Mouse (Mus musculus): ENCODE data around the gene Hspe1. TPM values are rescaled to one million over a fixed set of nuclear protein-coding genes. Genes with fewer than 3 reads are reported as not detected.
"Not testable (repeated sequence)": the region's sequence is repeated elsewhere in the genome, so short reads cannot be mapped to it uniquely, and the experiment has no call there.

Gene Hspe1
- polyA plus RNA-seq, 1 experiment, result 170 TPM

- no peak for DNase-seq (ENCODE audit: low spot score)
Observed at GRCm38 (mm10) chr1:55085781-55086366, 2.1 kb upstream of the Hspe1 start.

- no peak for DNase-seq (ENCODE audit: low spot score)
Observed at GRCm38 (mm10) chr1:55086868-55087400, 998 bp upstream of the Hspe1 start.

DNA sequence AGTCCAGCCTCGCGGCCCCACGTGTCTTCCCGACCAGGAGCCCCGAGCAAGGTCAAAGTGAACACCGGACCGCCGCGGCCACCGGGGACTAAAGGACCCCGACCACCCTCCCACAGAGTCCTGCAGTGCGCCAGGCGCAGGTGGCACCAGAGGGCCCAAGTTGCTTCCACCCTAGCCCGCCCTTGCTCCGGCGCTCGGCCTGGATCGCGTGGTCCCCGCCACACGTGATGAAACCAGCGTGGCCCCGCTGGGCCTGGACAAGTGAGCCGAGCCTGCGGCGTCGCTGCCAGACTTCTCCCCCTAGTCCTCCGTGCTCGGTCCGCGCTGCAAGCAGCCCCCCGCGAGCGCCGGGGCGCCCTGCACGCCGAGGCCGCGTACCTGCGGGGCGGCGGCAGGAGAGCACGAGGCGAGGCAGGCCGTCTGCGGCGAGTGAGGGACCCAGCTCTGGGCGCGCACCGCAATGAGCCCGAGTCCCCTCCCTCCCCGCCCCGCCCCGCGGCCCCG is 479 bp upstream of the Hspe1 start:
- DNase-seq (ENCODE audit: low spot score), result no peak

DNA sequence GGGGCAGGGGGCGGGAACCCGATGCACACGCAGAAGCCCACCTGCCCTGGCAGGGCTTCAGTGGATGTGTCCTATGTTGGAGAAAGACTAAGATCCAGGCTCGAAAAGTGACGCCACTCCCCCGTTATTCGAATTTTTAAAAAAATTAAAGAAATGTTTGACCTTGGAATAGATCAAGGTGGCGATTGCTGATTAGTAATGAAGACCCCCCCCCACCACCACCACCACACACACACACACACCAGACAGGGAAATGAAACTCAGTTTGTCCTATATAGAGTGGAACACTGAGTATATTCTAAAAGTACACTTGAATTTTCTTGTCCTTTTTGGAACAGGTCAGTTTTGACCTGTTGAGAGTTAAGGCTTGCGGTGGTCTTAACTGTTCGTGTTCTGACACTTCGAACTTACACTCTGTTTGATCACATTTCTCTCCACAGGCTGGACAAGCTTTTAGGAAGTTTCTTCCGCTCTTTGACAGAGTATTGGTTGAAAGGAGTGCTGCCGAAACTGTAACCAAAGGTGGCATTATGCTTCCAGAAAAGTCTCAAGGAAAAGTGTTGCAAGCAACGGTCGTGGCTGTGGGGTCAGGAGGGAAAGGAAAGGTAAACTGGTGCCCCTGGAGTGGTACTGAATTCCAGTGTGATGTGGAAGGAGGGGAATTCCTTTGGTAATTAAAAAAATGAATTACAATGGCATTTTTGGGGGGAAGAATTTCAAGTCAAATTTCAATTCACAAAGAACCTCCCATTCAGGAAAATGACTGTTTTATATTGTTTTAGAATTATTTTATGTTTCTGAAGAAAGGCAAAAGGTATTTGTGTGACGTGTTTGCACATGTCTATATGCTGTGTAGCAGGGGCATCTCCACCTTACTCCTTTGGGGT is 922 bp downstream of the Hspe1 start:
- DNase-seq (ENCODE audit: low spot score), result no peak

DNA sequence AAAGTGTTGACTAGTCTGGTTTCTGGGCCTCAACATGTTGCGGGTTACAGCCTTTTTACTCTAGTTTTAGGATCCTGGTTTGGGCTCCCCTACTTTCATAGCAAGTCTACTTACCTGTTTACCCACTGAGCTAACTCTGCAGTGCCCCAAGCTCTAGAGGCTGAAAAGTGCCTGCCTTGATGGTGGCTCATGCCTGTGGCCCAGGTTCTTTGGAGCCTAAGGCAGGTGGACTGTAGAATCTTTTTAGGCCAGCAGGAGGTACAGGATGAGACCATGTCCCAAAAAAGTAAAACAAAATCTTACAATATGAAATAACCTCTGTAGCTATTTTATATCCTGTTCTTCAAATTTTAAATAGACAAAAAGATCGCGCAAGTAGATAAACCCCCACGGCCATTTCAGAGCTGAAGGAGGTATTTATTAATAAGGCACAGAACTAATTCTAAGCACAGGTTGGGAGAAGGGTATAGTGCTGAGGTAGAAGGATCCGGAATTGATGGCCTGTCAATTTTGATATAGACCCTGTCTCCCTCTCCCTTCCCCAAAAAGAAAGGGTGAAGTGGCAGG is 1.6 kb downstream of the Hspe1 start:
- DNase-seq (ENCODE audit: low spot score), result no peak

GRCm38 (mm10) chr1:55092056-55092455 is 4.1 kb downstream of the Hspe1 start:
- no peak for DNase-seq (ENCODE audit: low spot score)

GRCm38 (mm10) chr1:55092469-55092868 is 4.5 kb downstream of the Hspe1 start:
- no peak for DNase-seq (ENCODE audit: low spot score)

GRCm38 (mm10) chr1:55106919-55107585 is 19.1 kb downstream of the Hspe1 start:
- no peak for DNase-seq (ENCODE audit: low spot score)

GRCm38 (mm10) chr1:55107644-55108043 is 19.7 kb downstream of the Hspe1 start:
- no peak for DNase-seq (ENCODE audit: low spot score)

DNA sequence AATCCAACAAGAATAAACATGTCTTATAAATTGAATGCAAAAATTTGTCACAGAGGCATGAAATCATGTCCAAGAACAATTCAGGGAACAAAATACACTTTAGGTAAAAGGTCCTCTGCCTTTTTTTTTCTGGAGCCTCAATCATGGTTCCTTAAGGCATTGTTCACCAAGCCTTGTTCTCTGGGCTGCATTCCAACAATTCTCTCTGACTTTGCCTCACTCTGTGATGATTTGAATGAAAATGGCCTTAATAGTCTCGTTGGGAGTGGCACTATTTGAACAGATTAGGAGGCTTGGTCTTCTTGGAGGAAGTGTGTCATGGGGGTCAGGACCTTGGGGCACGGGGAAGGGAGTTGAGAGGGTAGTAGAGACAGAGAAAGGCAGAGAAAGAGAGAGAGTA is 20.5 kb downstream of the Hspe1 start:
- DNase-seq (ENCODE audit: low spot score), result no peak

- DNase-seq (ENCODE audit: low spot score), result no peak
Observed at GRCm38 (mm10) chr1:55109066-55109766, 21.3 kb downstream of the Hspe1 start.

DNA sequence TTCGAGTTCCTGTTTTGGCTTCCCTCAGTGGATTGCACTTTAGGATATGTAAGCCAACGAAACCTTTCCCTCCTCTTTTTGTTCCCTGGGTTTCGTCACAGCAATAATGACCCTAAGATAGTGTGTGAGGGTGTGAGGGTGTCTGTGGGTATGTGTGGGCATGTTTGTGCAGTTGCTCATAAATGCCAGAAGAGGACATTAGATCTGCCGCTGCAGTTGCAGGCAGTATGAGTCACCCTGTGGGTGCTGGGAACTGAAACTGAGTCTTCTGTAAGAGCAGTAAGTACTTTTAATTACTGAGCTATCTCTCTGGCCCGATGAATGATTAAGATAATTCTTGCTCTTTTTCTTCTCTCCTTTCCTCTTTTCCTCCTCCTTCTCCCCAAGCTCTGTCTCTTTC is 35.1 kb downstream of the Hspe1 start:
- no peak for DNase-seq (ENCODE audit: low spot score)

DNA sequence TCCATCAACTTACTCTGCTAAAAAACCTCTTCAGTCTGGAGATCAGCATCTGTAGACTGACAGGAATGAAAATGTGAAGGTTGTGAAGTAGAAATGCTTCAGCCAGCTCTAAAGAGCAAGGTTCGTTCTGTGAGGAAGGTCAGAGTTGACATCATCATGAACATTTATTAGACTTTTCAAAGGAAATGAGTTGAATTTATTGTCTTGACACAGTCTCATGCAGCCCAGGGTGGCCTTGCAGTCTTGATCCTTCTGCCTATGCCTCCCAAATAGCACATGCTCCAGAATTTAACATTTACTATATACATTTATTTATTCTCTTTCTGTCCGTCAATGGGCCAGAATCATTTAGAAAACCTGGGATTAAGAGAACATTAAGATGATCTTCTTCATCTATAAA is 35.6 kb downstream of the Hspe1 start:
- no peak for DNase-seq (ENCODE audit: low spot score)

DNA sequence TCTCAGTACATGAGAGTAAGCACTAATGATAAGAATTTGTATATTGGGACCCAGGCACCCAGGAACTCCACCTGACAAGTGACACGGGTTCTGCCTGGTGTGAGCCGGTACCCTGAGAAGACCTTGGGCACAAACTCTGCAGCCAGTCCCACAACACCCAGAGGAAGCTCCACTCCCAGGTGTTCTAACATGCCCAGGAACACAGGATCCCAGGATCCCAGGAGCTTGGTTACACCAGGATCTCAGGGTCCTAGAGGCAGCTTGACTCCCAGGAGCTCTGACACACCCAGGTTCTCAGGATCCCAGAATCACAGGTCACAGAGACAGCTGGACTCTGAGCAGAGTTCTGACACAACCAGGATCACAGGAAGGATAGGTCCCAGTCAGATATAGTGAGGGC is 36.2 kb downstream of the Hspe1 start:
- DNase-seq (ENCODE audit: low spot score), result not testable (repeated sequence)

DNA sequence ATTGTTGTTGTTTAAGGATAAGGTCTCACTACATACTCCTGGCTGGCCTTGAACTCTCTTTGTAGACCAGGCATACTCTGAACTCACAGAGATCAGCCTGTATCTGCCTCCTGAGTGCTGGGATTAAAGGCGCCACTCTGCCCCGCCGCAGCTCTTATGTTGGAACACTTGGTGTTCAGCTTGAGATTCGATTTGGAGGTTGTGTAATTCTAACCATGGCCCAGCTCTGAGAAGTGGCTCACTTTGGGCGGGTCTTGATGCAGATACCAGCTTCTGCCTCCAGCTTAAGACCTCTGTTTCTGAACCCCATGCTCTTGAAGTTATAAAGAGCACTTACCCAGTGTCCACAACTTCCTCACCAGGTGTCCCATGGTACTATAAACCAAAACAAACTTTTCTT is 41.8 kb downstream of the Hspe1 start:
- no peak for DNase-seq (ENCODE audit: low spot score)

DNA sequence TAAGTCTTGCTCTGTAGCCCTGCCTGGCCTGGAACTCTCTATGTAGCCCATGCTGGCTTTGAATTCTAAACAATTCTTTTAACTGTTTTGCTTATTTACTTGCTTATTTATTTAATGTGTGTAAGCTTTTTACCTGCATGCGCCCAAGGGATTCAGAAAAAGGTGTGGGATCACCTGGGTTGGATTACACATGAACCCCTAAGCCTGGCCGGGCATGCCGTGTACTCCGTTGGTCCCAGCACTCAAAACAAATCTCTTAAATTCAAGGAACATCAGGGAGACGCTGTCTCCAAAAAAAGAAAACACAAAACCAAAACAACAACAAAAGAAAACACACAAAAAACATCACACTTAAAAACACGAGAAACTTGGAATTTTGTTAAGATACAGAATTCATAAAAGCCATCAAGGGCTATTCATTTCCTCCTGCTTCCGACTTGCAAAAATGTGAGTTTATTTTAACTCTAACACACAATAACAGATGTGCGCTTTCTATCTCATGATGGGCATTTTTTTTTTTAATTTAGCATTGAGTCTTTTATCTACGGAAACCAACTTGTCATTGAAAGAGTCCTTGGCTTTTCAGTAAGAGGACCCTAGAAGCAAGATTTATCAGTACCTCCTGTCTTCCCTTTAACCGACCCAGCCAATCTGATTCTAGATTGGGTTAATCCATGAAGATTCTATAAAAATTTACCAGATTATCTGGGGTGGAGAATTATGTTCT is 42.4 kb downstream of the Hspe1 start:
- DNase-seq (ENCODE audit: low spot score), result no peak

DNA sequence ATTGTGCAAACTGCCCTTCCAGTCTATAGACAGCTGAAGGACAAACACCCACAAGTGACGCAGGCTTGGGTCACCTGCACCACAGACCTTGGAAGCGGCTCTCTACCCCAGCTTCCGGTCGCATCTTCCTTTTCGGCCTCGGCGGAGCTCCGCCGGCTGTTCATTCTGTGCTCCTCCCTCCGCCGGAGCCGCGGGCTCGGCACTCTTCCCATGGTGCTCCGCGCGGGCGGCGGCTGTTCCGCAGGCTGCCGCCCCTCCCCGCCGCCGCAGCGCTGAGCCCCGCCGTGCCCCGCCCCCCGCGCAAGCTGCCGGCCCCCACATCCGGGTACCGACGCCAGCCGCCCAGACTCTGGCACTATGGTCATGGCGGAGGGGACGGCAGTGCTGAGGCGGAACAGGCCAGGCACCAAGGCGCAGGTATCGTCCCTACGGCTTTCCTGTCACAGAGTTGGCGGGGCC is 43.0 kb downstream of the Hspe1 start, which contains the start of gene Mob4:
Gene Mob4, plus strand, starts transcription at position 289 of the 459 bp plus-strand sequence.
- peak; percentile 95 for DNase-seq (ENCODE audit: low spot score)

GRCm38 (mm10) chr1:55131424-55132014 is 43.6 kb downstream of the Hspe1 start:
- no peak for DNase-seq (ENCODE audit: low spot score)

- DNase-seq (ENCODE audit: low spot score), result no peak
Observed at GRCm38 (mm10) chr1:55132308-55132707, 44.4 kb downstream of the Hspe1 start.

DNA sequence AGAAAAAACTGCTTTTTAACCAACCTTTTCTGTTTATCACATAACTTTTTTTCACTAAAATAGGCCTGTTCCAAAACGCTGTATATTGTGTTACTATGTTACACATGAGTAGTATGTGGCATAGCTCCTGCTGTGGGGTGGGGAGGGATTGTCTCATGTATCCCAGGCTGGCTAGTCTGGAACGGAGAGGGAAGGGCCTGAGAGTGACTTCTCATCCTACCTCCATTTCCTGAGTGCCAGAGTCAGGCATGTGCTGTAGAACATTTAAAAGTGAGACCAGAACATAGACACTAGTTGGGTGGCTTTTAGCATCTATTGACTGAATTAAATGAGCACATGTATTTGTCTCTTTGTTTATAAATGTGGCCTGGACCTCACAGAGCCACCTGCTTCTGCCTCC is 45.2 kb downstream of the Hspe1 start:
- no peak for DNase-seq (ENCODE audit: low spot score)

Data from urinary bladder, adult 2 months (tissue).